Mouse (Mus musculus) heart, embryonic 15.5 days (tissue): ENCODE measurements at regions not wholly inside any gene's neighbourhood (a gene's known extent, or its start where the extent isn't known, plus 50 kb on each side); places are given as distances from the start of the nearest gene placed in this dataset.

Experiments
- ATAC-seq: fragments of 200-750 bp; cut with Nextera tagmentation; replicated peaks from 2 replicates; pipeline ENCODE4 v1.8.0; 2017; ENCODE audit warnings: low read depth, moderate TSS enrichment; ENCODE audit not compliant: insufficient number of reproducible peaks, insufficient read depth, low FRiP score
- H3K27ac ChIP-seq: fragments of 300-500 bp; sonication (generic); 2 replicates; pipeline ENCODE4 v1.5.1; 2015; ENCODE audit warnings: mild to moderate bottlenecking, inconsistent platforms
- H3K27me3 ChIP-seq: fragments of 300-500 bp; sonication (generic); 2 replicates; pipeline ENCODE4 v1.6.1; 2015; ENCODE audit warnings: inconsistent platforms
- H3K36me3 ChIP-seq: fragments of 300-500 bp; sonication (generic); 2 replicates; pipeline ENCODE4 v1.6.1; 2015; ENCODE audit warnings: mild to moderate bottlenecking, inconsistent platforms
- H3K4me1 ChIP-seq: fragments of 300-500 bp; sonication (generic); replicated peaks from 2 replicates; pipeline ENCODE4 v1.6.1; 2015; ENCODE audit warnings: inconsistent platforms
- H3K4me2 ChIP-seq: fragments of 300-500 bp; sonication (generic); 2 replicates; pipeline ENCODE4 v1.6.1; 2015; ENCODE audit warnings: inconsistent platforms, mild to moderate bottlenecking, moderate library complexity
- H3K4me3 ChIP-seq: fragments of 300-500 bp; sonication (generic); 2 replicates; pipeline ENCODE4 v1.5.1; 2015; ENCODE audit warnings: mild to moderate bottlenecking, inconsistent platforms
- H3K9ac ChIP-seq: fragments of 300-500 bp; sonication (generic); 2 replicates; pipeline ENCODE4 v1.6.1; 2015; ENCODE audit warnings: mild to moderate bottlenecking, inconsistent platforms
- H3K9me3 ChIP-seq: fragments of 300-500 bp; sonication (generic); replicated peaks from 2 replicates; pipeline ENCODE4 v1.6.1; 2016; ENCODE audit warnings: inconsistent platforms
- WGBS: fragments of 180-500 bp; shearing (Covaris S2); methylation state at CpG from one replicate; pipeline ENCODE4 v1.1.7; 2015; ENCODE audit warnings: mixed read lengths; 5-methylcytosine and 5-hydroxymethylcytosine counted together

DNA sequence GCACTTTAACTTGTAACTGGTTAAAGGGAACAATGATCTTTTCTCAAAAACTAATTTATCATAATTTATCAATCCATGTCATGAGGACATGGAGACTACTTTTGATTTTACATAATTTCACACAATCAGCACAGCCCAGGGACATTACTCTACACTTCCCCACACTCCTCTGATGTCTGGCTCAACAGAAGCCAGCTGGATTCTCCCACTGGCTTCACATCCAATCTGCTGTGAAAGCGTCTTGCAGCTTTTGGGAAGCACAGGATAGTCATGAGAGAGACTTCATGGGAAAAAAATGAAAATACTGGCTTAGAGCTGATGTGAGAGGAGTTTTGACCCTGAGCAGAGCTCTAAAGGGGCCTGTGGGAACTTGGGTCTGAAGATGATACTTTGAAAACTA, 61.7 kb upstream of the Hrasls start:
- ATAC-seq = no peak
- Histone ChIP-seq H3K27ac (no peak overlapping the region), H3K4me3 (no peak overlapping the region), H3K36me3 (no peaks in the 10 kb centered on the region), H3K4me2 (no peak overlapping the region), H3K9me3 (no peaks in the 10 kb centered on the region), H3K9ac (no peak overlapping the region), H3K27me3 (no peaks in the 10 kb centered on the region), H3K4me1 (no peaks in the 10 kb centered on the region)
- WGBS = 66% methylated on average over 1 of the region's 1 CpGs

DNA sequence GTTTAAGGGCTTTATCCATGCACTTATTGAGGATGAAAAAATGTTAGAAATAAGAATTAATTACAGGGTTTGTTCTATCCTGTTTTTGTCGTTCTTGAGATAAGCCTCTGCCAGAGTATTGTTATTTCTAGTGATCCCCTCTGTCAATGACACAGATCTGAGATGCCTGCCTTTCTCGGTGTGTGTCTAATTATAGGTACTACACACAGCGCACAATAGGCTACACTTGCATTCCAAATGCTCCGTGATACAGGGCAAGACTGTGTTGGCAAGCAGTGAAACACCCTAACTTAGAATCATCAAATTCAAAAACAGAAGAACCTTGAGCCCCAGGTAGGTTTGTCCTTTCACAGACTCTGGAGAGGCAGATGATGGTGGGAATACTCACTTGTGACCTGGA, 90.3 kb upstream of the Hrasls start:
- Histone ChIP-seq H3K4me1 (peaks cover 5% of the 10 kb centered on the region; the same call in 1 of the 2 replicates), H3K9me3 (no peaks in the 10 kb centered on the region), H3K36me3 (no peaks in the 10 kb centered on the region), H3K4me3 (no peak overlapping the region), H3K27ac (no peak overlapping the region), H3K27me3 (no peaks in the 10 kb centered on the region), H3K9ac (no peak overlapping the region), H3K4me2 (peak overlapping the region; percentile 24; the same call in 1 of the 2 replicates)
- ATAC-seq = no peak; the same call in 1 of the 2 replicates
- 33% methylated on average over 4 of the region's 4 CpGs for WGBS

DNA sequence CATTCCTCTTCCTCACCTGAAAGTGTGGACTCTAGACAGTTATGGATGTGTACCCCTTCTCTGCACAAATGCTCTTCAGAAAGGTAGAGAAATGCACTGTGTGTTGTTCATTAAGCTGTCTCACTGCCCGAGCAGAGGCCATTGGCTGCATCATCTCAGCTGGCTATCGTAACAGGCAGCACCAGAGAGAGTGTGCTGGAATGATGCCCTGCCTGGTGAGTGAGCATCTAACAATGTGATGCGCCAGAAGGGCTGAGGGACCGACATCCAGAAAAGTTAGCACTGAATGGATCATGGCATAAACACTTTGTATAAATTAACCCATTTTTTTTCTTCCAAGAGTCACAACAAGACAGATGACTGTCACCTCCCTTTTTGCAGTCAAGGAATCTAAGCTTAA, 112.7 kb upstream of the Hrasls start:
- no peaks in the 10 kb centered on the region for H3K27me3 ChIP-seq
- 77% methylated on average over 4 of the region's 4 CpGs for WGBS

DNA sequence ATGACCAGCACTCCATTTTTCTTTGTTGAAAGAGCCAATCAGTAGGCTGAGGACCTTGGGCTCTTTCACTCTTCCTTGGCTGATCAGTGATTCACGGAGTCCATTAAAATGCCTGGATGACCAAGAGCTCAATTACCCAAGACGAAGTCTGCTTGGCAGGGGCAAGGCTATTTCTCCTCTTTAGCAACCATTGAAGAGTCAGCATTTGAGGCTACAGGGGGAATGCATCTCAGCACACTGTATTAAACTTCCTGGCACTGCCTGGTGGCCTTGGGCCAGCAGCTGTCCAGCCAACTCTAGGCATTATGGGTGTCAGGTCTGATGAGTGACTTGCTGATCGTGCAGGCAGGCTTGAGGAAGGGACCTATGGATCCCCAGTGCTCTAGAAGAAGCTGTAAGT, 136.5 kb upstream of the Mb21d2 start:
- Histone ChIP-seq H3K4me1 (no peaks in the 10 kb centered on the region), H3K27me3 (no peaks in the 10 kb centered on the region), H3K4me2 (no peak overlapping the region), H3K27ac (no peak overlapping the region), H3K9me3 (no peaks in the 10 kb centered on the region), H3K9ac (no peak overlapping the region), H3K4me3 (no peak overlapping the region), H3K36me3 (no peaks in the 10 kb centered on the region)
- 73% methylated on average over 3 of the region's 3 CpGs for WGBS
- ATAC-seq = no peak

More for the DNA sequence above, 112.7 kb upstream of the Hrasls start:
- Histone ChIP-seq H3K4me2 (no peak overlapping the region), H3K4me1 (no peaks in the 10 kb centered on the region), H3K27ac (no peak overlapping the region), H3K9ac (no peak overlapping the region), H3K4me3 (no peak overlapping the region), H3K36me3 (no peaks in the 10 kb centered on the region), H3K9me3 (no peaks in the 10 kb centered on the region)
- no peak for ATAC-seq

DNA sequence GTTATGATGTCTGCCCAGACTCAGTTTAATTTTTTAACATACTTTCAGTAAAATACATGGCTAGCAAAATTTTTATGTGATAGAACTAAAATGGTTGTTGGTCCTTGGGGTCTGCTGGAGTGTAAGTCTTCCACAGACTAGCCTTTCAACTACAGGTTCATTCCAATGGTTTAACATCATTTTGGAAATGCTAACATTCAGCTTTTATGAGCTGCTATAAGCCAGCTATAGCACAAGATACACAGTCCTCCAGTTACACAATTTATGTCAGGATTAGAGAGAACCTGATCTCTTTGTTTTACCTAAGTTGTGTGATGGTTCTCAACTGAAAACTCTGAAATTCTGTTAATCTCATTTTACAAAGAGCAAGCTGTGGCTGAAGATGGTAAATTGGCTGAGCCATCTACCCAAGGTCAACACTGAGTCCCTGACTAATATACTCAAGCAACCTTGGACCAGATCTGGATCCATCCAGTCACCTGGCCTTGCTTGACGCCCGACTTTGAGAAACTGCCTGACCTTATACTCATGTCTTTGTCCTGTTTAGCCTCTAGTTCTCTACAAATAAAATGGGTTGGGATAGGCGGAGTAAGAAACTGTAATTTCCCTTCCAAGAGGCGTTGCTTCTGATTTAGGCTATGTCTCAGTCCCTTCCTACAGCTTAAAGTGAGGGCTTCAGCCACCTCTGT, 135.8 kb upstream of the Mb21d2 start:
- no peak for ATAC-seq
- Histone ChIP-seq H3K36me3 (no peaks in the 10 kb centered on the region), H3K27ac (no peak overlapping the region), H3K9ac (no peak overlapping the region), H3K4me1 (no peaks in the 10 kb centered on the region), H3K4me2 (no peak overlapping the region), H3K27me3 (no peaks in the 10 kb centered on the region), H3K4me3 (no peak overlapping the region), H3K9me3 (no peaks in the 10 kb centered on the region)
- WGBS = 85% methylated on average over 4 of the region's 4 CpGs

DNA sequence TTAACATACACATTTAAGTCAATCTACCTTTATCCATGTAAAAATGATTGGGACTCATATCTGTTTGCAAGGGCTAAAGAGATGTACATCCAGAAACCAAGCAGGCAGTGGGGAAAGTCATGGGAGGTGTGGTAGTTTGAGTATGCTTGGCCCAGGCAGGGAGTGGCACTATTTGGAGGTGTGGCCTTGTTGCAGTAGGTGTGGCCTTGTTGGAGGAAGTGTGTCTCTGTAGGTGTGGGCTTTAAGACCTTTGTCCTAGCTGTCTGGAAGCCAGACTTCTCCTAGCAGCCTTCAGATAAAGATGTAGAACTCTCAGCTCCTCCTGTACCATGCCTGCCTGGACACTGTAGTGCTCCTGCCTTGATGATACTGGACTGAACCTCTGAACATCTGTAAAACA, 133.9 kb upstream of the Mb21d2 start:
- ATAC-seq = no peak

DNA sequence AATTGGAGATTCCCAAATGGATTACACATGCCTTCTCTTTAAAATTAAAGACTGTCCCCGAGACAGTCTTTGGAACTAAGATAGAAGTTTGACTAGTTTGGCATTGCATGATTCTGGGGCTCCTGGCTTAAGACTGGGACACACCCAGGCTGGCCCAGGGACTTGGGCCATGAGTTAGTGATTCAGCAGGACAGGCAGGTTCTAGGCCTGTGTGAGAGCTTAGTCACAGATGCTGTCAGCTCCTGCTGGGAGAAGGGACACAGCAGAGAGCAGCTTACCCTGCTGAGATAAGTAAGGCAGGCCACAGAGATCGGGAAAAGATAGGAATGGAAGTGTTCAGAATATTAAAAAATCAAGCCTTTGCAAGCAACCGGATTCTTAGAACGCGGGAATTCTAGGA, 127.6 kb upstream of the Mb21d2 start:
- no peak for ATAC-seq
- Histone ChIP-seq H3K36me3 (no peaks in the 10 kb centered on the region), H3K9me3 (no peaks in the 10 kb centered on the region), H3K4me1 (no peaks in the 10 kb centered on the region), H3K27me3 (no peaks in the 10 kb centered on the region), H3K27ac (no peak overlapping the region), H3K9ac (no peak overlapping the region), H3K4me2 (no peak overlapping the region), H3K4me3 (no peak overlapping the region)
- WGBS = 75% methylated on average over 5 of the region's 5 CpGs

More for the DNA sequence above, 133.9 kb upstream of the Mb21d2 start:
- H3K4me3 ChIP-seq = no peak overlapping the region
- no peak overlapping the region for H3K27ac ChIP-seq
- H3K4me2 ChIP-seq = no peak overlapping the region
- H3K36me3 ChIP-seq = no peaks in the 10 kb centered on the region
- H3K9ac ChIP-seq = no peak overlapping the region
- H3K4me1 ChIP-seq = no peaks in the 10 kb centered on the region
- H3K9me3 ChIP-seq = no peaks in the 10 kb centered on the region
- H3K27me3 ChIP-seq = no peaks in the 10 kb centered on the region

DNA sequence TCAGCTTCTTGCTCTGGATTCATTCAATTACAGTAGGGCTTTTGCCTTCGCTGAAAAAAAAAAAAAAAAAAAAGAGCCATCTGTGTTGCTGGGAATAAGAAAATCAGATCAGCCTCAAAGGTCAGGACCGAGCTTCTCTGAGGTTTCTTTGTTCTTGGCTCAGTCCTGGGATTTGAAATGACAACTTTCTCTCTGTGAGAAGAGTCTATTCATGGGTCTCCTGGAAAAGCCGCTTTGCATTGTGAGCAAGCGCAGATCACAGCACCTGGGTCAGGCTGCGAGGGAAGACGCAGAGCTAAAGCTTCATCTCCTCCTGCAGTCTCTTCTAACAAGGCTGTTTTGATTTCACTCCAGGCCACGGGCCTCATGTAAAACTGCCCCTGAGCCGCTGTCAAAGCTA, 125.0 kb upstream of the Mb21d2 start:
- Histone ChIP-seq H3K4me1 (no peaks in the 10 kb centered on the region), H3K36me3 (no peaks in the 10 kb centered on the region), H3K4me2 (no peak overlapping the region), H3K9me3 (no peaks in the 10 kb centered on the region), H3K4me3 (no peak overlapping the region), H3K9ac (no peak overlapping the region), H3K27ac (no peak overlapping the region), H3K27me3 (no peaks in the 10 kb centered on the region)
- no peak for ATAC-seq
- WGBS = 46% methylated on average over 8 of the region's 8 CpGs

DNA sequence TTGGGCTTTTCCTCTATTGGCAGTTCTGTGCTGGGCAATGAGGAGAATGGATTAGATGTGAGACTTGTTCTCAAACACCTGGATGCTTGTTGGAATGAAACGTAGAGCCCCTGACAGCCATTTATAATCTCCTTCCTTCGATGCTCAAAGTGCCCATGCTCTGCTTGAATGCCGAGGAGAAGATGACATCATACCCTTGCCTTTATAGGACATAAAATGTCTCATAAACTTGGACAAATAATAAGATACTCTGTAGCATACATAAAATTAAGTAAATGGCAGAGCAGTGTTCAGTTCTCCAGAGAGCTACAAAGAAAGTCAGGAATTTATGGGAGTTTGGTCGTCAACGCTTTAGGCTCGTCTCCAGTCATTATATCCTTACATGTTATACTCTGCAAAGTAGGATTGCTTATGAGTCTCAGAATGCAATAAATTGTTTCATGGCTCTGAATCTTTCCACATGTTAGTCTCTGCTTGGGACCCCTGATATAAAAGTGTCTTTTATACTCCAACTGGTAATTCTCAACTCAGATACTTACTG, 117.0 kb upstream of the Mb21d2 start:
- H3K27me3 ChIP-seq = no peaks in the 10 kb centered on the region
- no peak overlapping the region for H3K4me2 ChIP-seq
- WGBS = 78% methylated on average over 6 of the region's 6 CpGs
- no peaks in the 10 kb centered on the region for H3K4me1 ChIP-seq
- H3K9me3 ChIP-seq = no peaks in the 10 kb centered on the region
- no peak overlapping the region for H3K27ac ChIP-seq
- no peak overlapping the region for H3K4me3 ChIP-seq
- no peak overlapping the region for H3K9ac ChIP-seq
- no peak for ATAC-seq
- no peaks in the 10 kb centered on the region for H3K36me3 ChIP-seq

DNA sequence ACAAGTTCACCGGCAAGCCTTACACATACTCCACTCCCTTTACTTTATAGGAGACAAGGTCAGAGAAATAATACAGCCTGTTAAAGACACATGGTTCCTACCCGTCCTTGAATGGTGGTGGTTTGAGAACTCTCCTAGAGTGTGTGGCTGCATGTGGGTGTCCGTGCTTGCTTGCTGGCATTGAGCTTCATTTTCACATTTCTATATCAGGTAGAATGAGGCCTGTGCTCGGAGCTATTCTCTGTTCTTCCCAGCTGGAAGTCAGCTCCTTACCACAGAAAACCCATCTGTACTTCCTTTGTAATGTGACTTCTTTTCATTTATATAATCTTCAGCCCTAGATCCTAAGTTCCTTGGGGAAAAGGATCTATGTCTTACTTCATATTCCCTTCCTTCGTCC, 106.0 kb upstream of the Mb21d2 start:
- H3K4me1 ChIP-seq = no peaks in the 10 kb centered on the region
- H3K9me3 ChIP-seq = no peaks in the 10 kb centered on the region
- 78% methylated on average over 5 of the region's 5 CpGs for WGBS
- no peak overlapping the region for H3K27ac ChIP-seq
- H3K36me3 ChIP-seq = no peaks in the 10 kb centered on the region
- no peak for ATAC-seq
- H3K4me2 ChIP-seq = no peak overlapping the region
- no peak overlapping the region for H3K9ac ChIP-seq
- H3K4me3 ChIP-seq = no peak overlapping the region
- H3K27me3 ChIP-seq = no peaks in the 10 kb centered on the region

DNA sequence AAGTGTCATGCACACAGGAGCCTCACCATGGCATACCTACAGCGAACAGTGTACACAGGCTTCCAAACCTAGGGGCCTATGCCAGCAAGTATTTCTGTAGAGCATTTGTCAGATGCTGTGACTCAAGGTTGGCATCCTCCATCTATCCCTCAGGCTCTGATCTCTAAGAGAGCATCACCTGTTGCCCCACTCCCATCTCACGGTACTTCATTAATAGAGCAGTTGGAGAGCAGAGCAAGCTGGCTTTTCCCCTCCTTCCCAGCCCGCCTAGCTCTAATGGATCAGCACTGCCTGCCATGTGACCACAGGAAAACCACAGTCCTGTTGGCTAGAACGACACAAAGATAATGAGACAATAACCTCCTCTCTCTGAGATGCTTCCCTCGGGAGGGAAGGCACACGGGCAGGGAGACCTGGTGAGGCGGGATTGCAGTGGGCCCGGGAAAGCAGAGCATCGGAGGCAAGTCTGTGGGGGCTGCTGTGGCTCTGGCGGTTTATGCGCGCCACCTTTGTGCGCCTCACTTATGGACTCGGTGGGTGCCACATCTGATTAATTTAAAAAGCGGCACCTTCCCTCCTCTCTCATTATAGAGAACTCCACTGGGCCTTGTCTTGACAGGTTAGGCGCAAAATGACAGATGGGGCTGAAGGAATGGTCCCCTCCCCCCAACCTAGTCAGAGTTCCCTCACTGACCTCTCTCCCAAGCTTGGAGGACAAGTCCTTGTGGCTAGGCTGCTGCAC, 104.8 kb upstream of the Mb21d2 start:
- H3K9ac ChIP-seq = no peak overlapping the region

DNA sequence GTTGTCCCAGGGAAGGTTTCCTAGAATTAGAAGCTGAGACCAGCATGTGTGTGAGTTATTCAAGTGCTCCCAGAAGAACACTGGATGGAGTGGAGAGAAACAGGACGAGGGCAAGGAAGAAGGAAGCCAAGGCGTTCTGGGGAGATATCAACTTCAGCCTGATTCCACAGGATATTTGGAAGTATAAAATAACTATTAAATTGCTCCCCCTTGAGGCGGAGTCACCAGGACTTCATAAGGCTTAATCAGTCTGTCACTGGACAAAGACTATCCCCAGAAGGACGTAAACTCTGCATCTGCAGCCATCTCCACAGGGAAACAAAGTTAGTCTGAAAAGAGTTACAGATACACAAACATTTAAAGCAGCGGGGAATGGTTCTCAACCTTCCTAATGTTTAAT, 103.9 kb upstream of the Mb21d2 start:
- 59% methylated on average over 5 of the region's 5 CpGs for WGBS
- Histone ChIP-seq H3K36me3 (no peaks in the 10 kb centered on the region), H3K4me1 (no peaks in the 10 kb centered on the region), H3K27me3 (no peaks in the 10 kb centered on the region), H3K9ac (no peak overlapping the region), H3K4me2 (no peak overlapping the region), H3K9me3 (no peaks in the 10 kb centered on the region), H3K27ac (no peak overlapping the region), H3K4me3 (no peak overlapping the region)
- no peak for ATAC-seq

More for the DNA sequence above, 104.8 kb upstream of the Mb21d2 start:
- H3K27ac ChIP-seq = no peak overlapping the region
- no peak overlapping the region for H3K4me2 ChIP-seq
- no peaks in the 10 kb centered on the region for H3K27me3 ChIP-seq
- H3K9me3 ChIP-seq = no peaks in the 10 kb centered on the region
- H3K36me3 ChIP-seq = no peaks in the 10 kb centered on the region
- 37% methylated on average over 16 of the region's 16 CpGs for WGBS
- H3K4me1 ChIP-seq = no peaks in the 10 kb centered on the region
- no peak overlapping the region for H3K4me3 ChIP-seq
- no peak for ATAC-seq
